Mouse (Mus musculus) megakaryocyte, adult 5-6 weeks (primary cell): ENCODE measurements around the gene Rassf9. TPM values are rescaled to one million over a fixed set of nuclear protein-coding genes. Genes with fewer than 3 reads are reported as not detected.
A peak's percentile ranks its signal among the peaks of the same experiment; 100 is the strongest.

Experiments
- ATAC-seq: 2 replicates; pipeline ENCODE4 v1.8.0; 2016; ENCODE audit warnings: mild to moderate bottlenecking, inconsistent platforms; ENCODE audit not compliant: poor library complexity, severe bottlenecking
- total RNA-seq, 2 experiments: library from RNA; stranded (forward) in 1 of 2; stranded (reverse) in 1 of 2; fragments of 153-499, 151-499 nt in 1 of 2; fragments of 221-1000, 200-1000 nt in 1 of 2; gene quantifications; 2 replicates each; pipeline versions ENCODE4 v1.2.3 to v1.2.4; 2015 to 2017

Gene Rassf9
- total RNA-seq (2015) (not detected in 2 replicates), total RNA-seq (2017) (not detected in 2 replicates)

GRCm38 (mm10) chr10:102511807-102512461 lies at the start of gene Rassf9:
Gene Rassf9, plus strand, starts transcription at chr10:102512222.
- ATAC-seq: 0 out of 2 replicates have a peak, but pooled peaks have one; percentile 10

DNA sequence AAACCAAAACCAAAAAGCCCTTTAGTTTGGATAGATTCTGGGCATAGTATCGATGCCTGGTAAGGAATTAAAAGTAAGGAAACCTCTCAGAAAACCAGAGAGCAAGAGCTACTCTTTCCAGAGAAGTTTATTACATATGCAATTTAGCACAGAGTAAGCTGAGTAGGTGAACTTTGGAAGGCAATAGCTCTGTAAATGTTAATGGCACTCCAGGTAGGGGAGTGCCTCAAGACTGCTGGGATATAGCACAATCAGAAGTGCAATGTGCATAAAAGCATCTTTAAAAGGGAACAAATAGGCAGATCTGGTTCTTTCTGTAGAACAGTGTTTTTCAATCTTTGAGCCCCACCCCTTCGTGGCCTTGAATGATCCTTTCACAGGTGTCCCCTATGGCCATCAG lies 42.6 kb upstream of the Rassf9 start:
- no peak for ATAC-seq

DNA sequence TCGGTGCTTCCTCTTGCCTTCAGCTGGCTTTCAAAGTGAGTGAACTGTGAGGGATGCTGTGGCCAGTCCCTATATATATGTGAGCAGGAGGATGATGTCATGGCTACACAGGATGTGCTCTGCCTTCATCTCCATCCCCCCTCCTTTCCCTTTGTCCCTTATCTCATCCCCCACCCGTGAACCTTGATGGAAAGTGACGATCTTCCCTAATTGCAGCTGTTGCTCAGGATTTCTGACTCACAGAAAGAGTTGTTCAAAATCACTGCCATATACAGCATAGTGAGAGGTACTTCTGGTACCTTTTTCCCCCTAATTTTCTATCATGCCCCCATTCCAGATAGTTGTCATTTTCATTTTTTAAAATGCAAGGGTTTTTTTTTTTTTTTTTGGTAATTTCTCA lies 21.6 kb upstream of the Rassf9 start, which contains the start of gene Nts:
TSS of gene Nts (minus strand) at position 101 of the 400 bp plus-strand sequence.
- ATAC-seq: peak; percentile 18; the same call in 1 of the 2 replicates

GRCm38 (mm10) chr10:102491792-102492191 lies 20.2 kb upstream of the Rassf9 start:
- ATAC-seq: peak; percentile 60; the same call in 1 of the 2 replicates

DNA sequence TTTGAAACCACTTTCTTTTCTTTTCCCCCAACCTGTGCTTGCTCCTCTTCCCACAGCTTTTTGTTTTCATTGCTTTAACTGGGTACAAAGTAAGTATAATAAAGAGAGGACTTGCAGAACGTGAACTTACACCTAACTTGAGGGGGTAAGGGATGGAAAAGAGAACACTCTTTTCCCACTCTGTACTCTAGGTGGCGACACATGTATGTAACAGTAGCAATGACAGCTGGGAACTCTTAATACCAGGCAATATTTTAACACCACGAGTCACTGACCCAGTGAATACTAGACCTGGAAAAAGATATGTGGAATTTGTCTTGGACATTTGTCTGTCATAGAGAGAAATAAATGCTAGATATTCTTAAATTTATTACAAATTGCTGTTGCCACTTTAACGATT lies 13.3 kb upstream of the Rassf9 start:
- peak; percentile 69; the same call in 1 of the 2 replicates for ATAC-seq

- no peak for ATAC-seq
These were observed 4.6 kb upstream of the Rassf9 start for GRCm38 (mm10) chr10:102507386-102507785.

DNA sequence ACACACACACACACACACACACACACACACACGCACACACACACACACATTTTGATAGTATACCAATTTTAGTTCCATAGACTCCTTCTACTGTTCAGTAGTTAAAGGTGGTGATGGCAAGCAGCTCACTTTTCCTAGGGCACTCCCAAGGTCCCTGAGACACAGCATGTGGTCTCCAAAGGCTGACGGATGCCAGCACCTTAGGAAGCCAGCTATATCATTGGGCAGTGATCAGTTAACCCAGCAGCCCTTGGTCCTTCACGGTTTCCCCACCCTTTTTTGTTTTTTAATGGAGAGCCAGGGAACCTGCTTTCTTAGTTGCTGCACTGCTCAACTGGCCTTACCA lies 588 bp upstream of the Rassf9 start:
- no peak for ATAC-seq

- ATAC-seq: no peak
These were observed 2.1 kb downstream of the Rassf9 start for GRCm38 (mm10) chr10:102514159-102514558.

DNA sequence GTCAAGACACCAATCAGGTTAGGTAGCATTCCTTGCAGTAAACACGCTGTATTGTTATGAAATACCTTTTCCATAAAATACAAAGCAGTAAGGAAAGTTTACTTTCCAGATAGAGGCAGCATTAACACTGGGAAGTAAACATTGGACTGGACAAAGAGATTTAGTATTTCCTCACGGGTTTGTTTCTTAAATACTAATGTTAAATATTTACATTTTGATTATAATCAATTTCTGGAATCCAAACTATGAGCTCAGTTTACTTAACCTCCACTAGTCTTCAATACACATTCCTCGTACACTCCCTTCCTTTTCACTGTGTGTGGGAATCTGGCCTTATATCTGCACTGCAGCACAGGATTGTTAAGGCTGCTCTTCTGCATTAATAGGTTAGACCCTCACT lies 15.9 kb downstream of the Rassf9 start:
- ATAC-seq: no peak

- ATAC-seq: no peak
These were observed 41.9 kb downstream of the Rassf9 start for GRCm38 (mm10) chr10:102553941-102554340.

GRCm38 (mm10) chr10:102562488-102562887 lies 50.5 kb downstream of the Rassf9 start:
- no peak for ATAC-seq

DNA sequence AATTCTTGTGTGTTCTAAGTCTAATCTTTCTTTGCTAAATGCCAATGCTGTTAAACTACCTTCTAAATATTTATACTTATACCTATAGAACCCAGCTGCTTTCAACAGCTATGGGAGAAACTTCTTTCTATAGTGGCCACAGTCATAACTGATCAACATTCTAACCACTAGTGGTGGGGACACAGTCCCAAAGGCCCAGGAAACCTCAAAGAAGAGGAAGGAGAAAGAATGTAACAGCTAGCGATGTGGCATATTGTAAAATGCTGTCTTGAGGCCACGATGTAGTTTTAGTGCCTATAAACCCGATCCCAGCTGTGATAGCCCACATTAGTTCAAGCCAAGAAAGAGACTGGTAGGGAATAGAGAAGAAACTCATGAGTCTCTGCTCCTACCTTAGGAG lies 65.9 kb downstream of the Rassf9 start:
- ATAC-seq: peak; percentile 43

DNA sequence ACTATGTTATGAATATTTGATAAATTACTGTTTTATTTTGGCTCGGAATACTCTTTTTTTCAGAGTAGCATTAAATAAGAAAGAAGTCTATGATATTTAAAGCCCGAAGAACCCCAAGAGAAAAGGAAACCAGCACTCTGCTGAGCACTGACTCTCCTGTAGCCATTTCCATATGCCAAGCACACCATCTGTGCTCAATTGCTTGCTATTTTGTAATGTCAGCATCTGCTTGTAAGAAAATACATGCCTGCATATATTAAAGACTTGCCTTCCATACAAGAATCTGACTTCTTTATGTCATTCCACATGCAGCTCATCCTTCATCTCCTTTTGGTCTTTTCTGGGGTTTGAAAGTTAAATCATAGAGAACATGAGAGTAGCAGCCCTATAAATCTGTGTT lies 82.3 kb downstream of the Rassf9 start:
- ATAC-seq: no peak

Other genes starting within 250 kb of the Rassf9 start
- gene Nts, start 21.7 kb upstream of the Rassf9 start, total RNA-seq (2015): not detected in 2 replicates
- not detected in 2 replicates for gene Nts, start 21.7 kb upstream of the Rassf9 start, total RNA-seq (2017)